Mouse (Mus musculus) kidney, adult 2 months (tissue): ENCODE measurements at regions not wholly inside any gene's neighbourhood (a gene's known extent, or its start where the extent isn't known, plus 50 kb on each side); places are given as distances from the start of the nearest gene placed in this dataset.

Source experiments
- CTCF ChIP-seq: fragments of 200-500 bp; conservative IDR thresholded peaks from 2 replicates; pipeline ENCODE4 v1.5.1; 2011; ENCODE audit warnings: low read depth, mild to moderate bottlenecking, control low read depth, low read length, moderate library complexity, mixed read lengths; ENCODE audit not compliant: insufficient read depth, insufficient read length
- POLR2A ChIP-seq: fragments of 200-500 bp; IDR thresholded peaks from one replicate; pipeline ENCODE4 v1.6.1; 2011; ENCODE audit warnings: low read depth, low read length, control low read depth

DNA sequence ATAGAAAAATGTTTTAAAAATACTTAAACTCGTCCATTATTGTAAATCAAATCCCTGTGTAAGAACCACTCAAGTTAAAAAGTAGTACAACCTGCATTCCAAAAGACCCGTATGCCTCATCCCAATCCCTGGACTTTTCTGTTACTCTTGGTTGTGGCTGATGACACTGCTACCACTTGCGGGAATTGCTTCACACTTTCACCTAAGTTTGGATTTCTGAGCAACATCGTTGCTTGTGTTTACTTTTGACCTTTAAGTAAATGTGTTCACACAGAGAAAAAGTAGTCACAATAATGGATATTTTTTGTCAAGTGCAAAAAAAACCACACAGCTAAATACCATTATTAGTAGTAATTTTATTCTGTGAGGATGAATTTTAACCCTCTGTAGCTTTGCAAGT, 139.2 kb upstream of the Lpp start:
- TF ChIP-seq CTCF (no peak), POLR2A (no peak)
